Mouse (Mus musculus) embryonic stem cell, embryonic (primary cell): ENCODE measurements around the gene Fbxw5.

Source experiments
- CTCF ChIA-PET, 4 experiments: fragments of 300-600 bp in 2 of 4; fragments of 350-600 bp in 2 of 4; sonication (Branson Sonifier 250); formaldehyde crosslinking; loops; one replicate each; lab custom pipeline; 2022; ENCODE audit warnings: inconsistent platforms in 2 of 4; lab: Charles Lee
- POLR2A ChIA-PET, 4 experiments: fragments of 300-600 bp in 2 of 4; fragments of 350-600 bp in 2 of 4; sonication (Branson Sonifier 250); formaldehyde crosslinking; loops; one replicate each; lab custom pipeline; 2022; ENCODE audit warnings: antibody characterized with exemption in 4 of 4, inconsistent platforms in 1 of 4; lab: Charles Lee

Gene Fbxw5

GRCm38 (mm10) chr2:25500576-25501405 lies at the start of gene Fbxw5:
Fbxw5 (plus strand) TSS chr2:25500750.
- CTCF ChIA-PET: interaction anchor here in 1 of 4 experiments (0.6 kb wide), 1 partner anchor 16 kb away, joined by 7 read pairs; no protein-coding TSS in a partner anchor

GRCm38 (mm10) chr2:25450853-25451647 lies 49.5 kb upstream of the Fbxw5 start:
- ChIA-PET CTCF (interaction anchor here in 2 of 4 experiments (1.6 to 1.9 kb wide), 3 partner anchors 9 to 30 kb away, joined by 4 to 6 read pairs (median 6); partner anchors contain the start of genes Abca2 (in 1 of the 2) and Paxx (in 1 of the 2)), POLR2A (interaction anchor here in 2 of 4 experiments (1.4 to 2.0 kb wide), 2 partner anchors 9 to 22 kb away, joined by 3 to 8 read pairs; partner anchors contain the start of gene Paxx (in 1 of the 2))

More at GRCm38 (mm10) chr2:25500576-25501405, at the start of gene Fbxw5:
- POLR2A ChIA-PET: interaction anchor here in 3 of 4 experiments (0.6 to 2.0 kb wide), 7 partner anchors 33 to 434 kb away, joined by 3 to 7 read pairs (median 3); partner anchors contain the start of genes Traf2 (in 1 of the 3) and Tubb4b (in 1 of the 3)

- ChIA-PET CTCF (interaction anchor here in 1 of 4 experiments (0.5 kb wide), 1 partner anchor 26 kb away, joined by 3 read pairs; no protein-coding TSS in a partner anchor), POLR2A (interaction anchor here (0.6 to 1.3 kb wide), 6 partner anchors 13 to 525 kb away, joined by 3 to 6 read pairs (median 4); no protein-coding TSS in a partner anchor)
These were observed 47.6 kb upstream of the Fbxw5 start for GRCm38 (mm10) chr2:25452951-25453350.

GRCm38 (mm10) chr2:25456205-25456953 lies 44.2 kb upstream of the Fbxw5 start, which contains the start of gene Clic3:
Clic3 (plus strand) TSS chr2:25456838.
- ChIA-PET CTCF (interaction anchor here in 2 of 4 experiments (0.6 to 1.6 kb wide), 9 partner anchors 10 to 151 kb away, joined by 3 to 6 read pairs (median 3); partner anchors contain the start of genes Abca2 (in 1 of the 2) and Fut7 (in 1 of the 2)), POLR2A (interaction anchor here in 3 of 4 experiments (0.5 to 2.7 kb wide), 19 partner anchors 9 to 276 kb away, joined by 3 to 12 read pairs (median 4); partner anchors contain the start of genes Abca2 (in 2 of the 3) and Traf2 (in 1 of the 3))

GRCm38 (mm10) chr2:25457022-25457896 lies 43.3 kb upstream of the Fbxw5 start:
- ChIA-PET POLR2A (interaction anchor here in 2 of 4 experiments (0.5 to 2.7 kb wide), 14 partner anchors 10 to 277 kb away, joined by 3 to 12 read pairs (median 4); partner anchors contain the start of gene Abca2 (in 2 of the 2)), CTCF (interaction anchor here in 2 of 4 experiments (0.6 to 1.7 kb wide), 9 partner anchors 26 to 807 kb away, joined by 3 to 10 read pairs (median 3); partner anchors contain the start of genes Abca2 (in 1 of the 2) and Fut7 (in 1 of the 2))

- ChIA-PET POLR2A (interaction anchor here in 2 of 4 experiments (1.1 to 3.0 kb wide), 3 partner anchors 8 to 30 kb away, joined by 3 to 13 read pairs (median 8); partner anchors contain the start of gene Abca2 (in 1 of the 2)), CTCF (interaction anchor here in 1 of 4 experiments (1.1 to 1.7 kb wide), 2 partner anchors 57 to 301 kb away, joined by 3 read pairs; no protein-coding TSS in a partner anchor)
These were observed 41.6 kb upstream of the Fbxw5 start for GRCm38 (mm10) chr2:25458911-25459310.

- CTCF ChIA-PET: interaction anchor here in 2 of 4 experiments (1.1 to 1.9 kb wide), 6 partner anchors 9 to 181 kb away, joined by 3 to 6 read pairs (median 4); partner anchors contain the start of gene Abca2 (in 1 of the 2)
- POLR2A ChIA-PET: interaction anchor here in 2 of 4 experiments (0.8 to 3.0 kb wide), 13 partner anchors 9 to 235 kb away, joined by 3 to 13 read pairs (median 6); partner anchors contain the start of genes Abca2 (in 1 of the 2), Anapc2 (in 1 of the 2), Ptgds (in 1 of the 2) and Sapcd2 (in 1 of the 2)
These were observed 40.4 kb upstream of the Fbxw5 start for GRCm38 (mm10) chr2:25460135-25460534.

- ChIA-PET POLR2A (interaction anchor here in 2 of 4 experiments (0.6 to 3.0 kb wide), 19 partner anchors 9 to 280 kb away, joined by 3 to 13 read pairs (median 4); partner anchors contain the start of genes Ptgds (in 2 of the 2), Abca2 (in 1 of the 2), Anapc2 (in 1 of the 2) and Nrarp (in 1 of the 2)), CTCF (interaction anchor here in 2 of 4 experiments (0.6 to 1.9 kb wide), 9 partner anchors 10 to 678 kb away, joined by 3 to 6 read pairs (median 4); partner anchors contain the start of gene Abca2 (in 2 of the 2))
These were observed 39.8 kb upstream of the Fbxw5 start, which contains the start of gene Paxx for GRCm38 (mm10) chr2:25460551-25461309. Paxx (minus strand) TSS chr2:25461094.

- ChIA-PET CTCF (interaction anchor here in 2 of 4 experiments (0.6 to 1.9 kb wide), 8 partner anchors 33 to 677 kb away, joined by 3 to 6 read pairs (median 4); partner anchors contain the start of gene Abca2 (in 2 of the 2)), POLR2A (interaction anchor here in 2 of 4 experiments (0.6 to 3.0 kb wide), 13 partner anchors 8 to 281 kb away, joined by 3 to 13 read pairs (median 3); partner anchors contain the start of genes Ptgds (in 2 of the 2), Abca2 (in 1 of the 2), Anapc2 (in 1 of the 2) and Nrarp (in 1 of the 2))
These were observed 39.1 kb upstream of the Fbxw5 start for GRCm38 (mm10) chr2:25461407-25461806.

GRCm38 (mm10) chr2:25463630-25464029 lies 36.9 kb upstream of the Fbxw5 start:
- ChIA-PET POLR2A (no interaction called here), CTCF (interaction anchor here in 1 of 4 experiments (0.6 kb wide), 1 partner anchor 18 kb away, joined by 4 read pairs; no protein-coding TSS in a partner anchor)

GRCm38 (mm10) chr2:25465256-25465655 lies 35.3 kb upstream of the Fbxw5 start:
- ChIA-PET POLR2A (no interaction called here), CTCF (interaction anchor here in 1 of 4 experiments (1.0 kb wide), 1 partner anchor 37 kb away, joined by 3 read pairs; the partner anchor contains the start of gene Abca2)

- CTCF ChIA-PET: interaction anchor here in 1 of 4 experiments (1.0 kb wide), 1 partner anchor 37 kb away, joined by 3 read pairs; the partner anchor contains the start of gene Abca2
These were observed 34.5 kb upstream of the Fbxw5 start for GRCm38 (mm10) chr2:25465816-25466635.

More at GRCm38 (mm10) chr2:25465816-25466635, 34.5 kb upstream of the Fbxw5 start:
- POLR2A ChIA-PET: interaction anchor here in 1 of 4 experiments (0.6 to 2.1 kb wide), 3 partner anchors 9 to 241 kb away, joined by 3 to 5 read pairs (median 3); partner anchors contain the start of gene Clic3
